In genomic region chr7:133744701-133745100, GRCm38 (mm10) we compare ENCODE assay signal across 12 mouse cellular contexts. TPM values are rescaled to one million over a fixed set of nuclear protein-coding genes. Genes with fewer than 3 reads are reported as not detected.
DNase-seq lines count a peak whose midpoint lies in the region; ATAC-seq and TF ChIP-seq lines count a peak whose summit lies in the region.
"Had no signal": no experiment of that assay in that cellular context is flagged by ENCODE, and none has a peak within 500 bp of the region (broad histone marks: within the 10 kb centered on the region; RNA-seq: fewer than 3 reads in every experiment).

No protein-coding gene starts in this region.

- TF ChIP-seq POLR2A in small intestine, adult 2 months (IDR thresholded peaks at IDR 0.05; ENCODE audit: low read depth, low read length), result no peak

- WGBS in embryonic facial prominence, embryonic 14.5 days, result 36% methylated on average over 4 of the region's 4 CpGs
- 73% methylated on average over 4 of the region's 4 CpGs for WGBS in embryonic facial prominence, embryonic 10.5 days
- 5% methylated on average over 4 of the region's 4 CpGs for WGBS in heart, embryonic 14.5 days
- 72% methylated on average over 4 of the region's 4 CpGs for WGBS in small intestine, adult 2 months

- peak; percentile 44 for ATAC-seq in embryonic facial prominence, embryonic 14.5 days (ENCODE audit: low read depth)
- ATAC-seq in heart, embryonic 14.5 days (ENCODE audit: insufficient number of reproducible peaks, insufficient read depth, low FRiP score, low read depth), result peak; percentile 81
- ATAC-seq: activated CD4-positive, CD25-positive, alpha-beta regulatory T cell, adult 4 months had no signal

- TF ChIP-seq CTCF in layer of hippocampus, adult 2 months (conservative IDR thresholded peaks at IDR 0.05), result no peak
- no peak for TF ChIP-seq CTCF in small intestine, adult 2 months (IDR thresholded peaks at IDR 0.05; ENCODE audit: extremely low read depth, insufficient read length, insufficient replicate concordance, low read depth, low read length)

- H3K4me1 ChIP-seq in embryonic facial prominence, embryonic 14.5 days (ENCODE audit: control insufficient read depth, insufficient read depth, low read length), result no peaks in the 10 kb centered on the region
- no peaks in the 10 kb centered on the region for H3K4me1 ChIP-seq in embryonic facial prominence, embryonic 10.5 days
- peaks cover 30 to 66% of the 10 kb centered on the region in 2 experiments for H3K4me1 ChIP-seq in heart, embryonic 14.5 days (ENCODE audit: control insufficient read depth in 2 of 2, insufficient read depth in 2 of 2, low read length in 2 of 2)
- no peaks in the 10 kb centered on the region for H3K4me1 ChIP-seq in small intestine, adult 2 months (ENCODE audit: control insufficient read depth, insufficient read depth, insufficient read length, low read length)

- no peaks in the 10 kb centered on the region for H3K9me3 ChIP-seq in embryonic facial prominence, embryonic 14.5 days (ENCODE audit: control insufficient read depth, low read length)
- H3K9me3 ChIP-seq in embryonic facial prominence, embryonic 10.5 days, result no peaks in the 10 kb centered on the region
- no peaks in the 10 kb centered on the region for H3K9me3 ChIP-seq in heart, embryonic 14.5 days (ENCODE audit: control insufficient read depth, low read length)
- H3K9me3 ChIP-seq: G1E; limb, embryonic 12.5 days had no signal

- H3K9ac ChIP-seq in embryonic facial prominence, embryonic 14.5 days (ENCODE audit: low read depth, low read length), result no peak overlapping the region
- peak overlapping the region; percentile 61 for H3K9ac ChIP-seq in heart, embryonic 14.5 days (ENCODE audit: low read length)
- H3K9ac ChIP-seq: limb, embryonic 12.5 days had no signal

- H3K36me3 ChIP-seq in embryonic facial prominence, embryonic 14.5 days (ENCODE audit: control insufficient read depth, insufficient read depth, low read length), result peaks cover 3% of the 10 kb centered on the region; the same call in 1 of the 2 replicates
- peaks cover 49% of the 10 kb centered on the region for H3K36me3 ChIP-seq in embryonic facial prominence, embryonic 10.5 days (replicated peaks)
- H3K36me3 ChIP-seq in heart, embryonic 14.5 days (ENCODE audit: control insufficient read depth, insufficient read depth, low read length), result peaks cover 22% of the 10 kb centered on the region
- peaks cover 35% of the 10 kb centered on the region for H3K36me3 ChIP-seq in small intestine, adult 2 months (ENCODE audit: control insufficient read depth, insufficient read depth, low read length)

- H3K4me3 ChIP-seq in embryonic facial prominence, embryonic 14.5 days (ENCODE audit: low read depth, low read length), result no peak overlapping the region
- H3K4me3 ChIP-seq in embryonic facial prominence, embryonic 10.5 days, result no peak overlapping the region
- H3K4me3 ChIP-seq in layer of hippocampus, adult 2 months, result no peak overlapping the region
- no peak overlapping the region for H3K4me3 ChIP-seq in heart, embryonic 14.5 days (ENCODE audit: control insufficient read depth in 1 of 2, insufficient read depth in 1 of 2, low read depth in 1 of 2, low read length in 2 of 2)
- H3K4me3 ChIP-seq in small intestine, adult 2 months (ENCODE audit: low read depth, low read length), result no peak overlapping the region
- H3K4me3 ChIP-seq: limb, embryonic 12.5 days had no signal

- no peaks in the 10 kb centered on the region for H3K27me3 ChIP-seq in embryonic facial prominence, embryonic 14.5 days (replicated peaks; ENCODE audit: control insufficient read depth, insufficient read depth, low read length)
- H3K27me3 ChIP-seq in embryonic facial prominence, embryonic 10.5 days (replicated peaks; ENCODE audit: low read depth, poor library complexity, severe bottlenecking), result no peaks in the 10 kb centered on the region
- no peaks in the 10 kb centered on the region for H3K27me3 ChIP-seq in heart, embryonic 14.5 days (ENCODE audit: control insufficient read depth, insufficient read depth, low read length)
- no peaks in the 10 kb centered on the region for H3K27me3 ChIP-seq in small intestine, adult 2 months (ENCODE audit: control insufficient read depth, insufficient read depth, low read length)
- H3K27me3 ChIP-seq: limb, embryonic 12.5 days had no signal

- H3K27ac ChIP-seq in embryonic facial prominence, embryonic 14.5 days (replicated peaks; ENCODE audit: low read depth, low read length), result peak overlapping the region; percentile 3; the same call in 1 of the 2 replicates
- no peak overlapping the region for H3K27ac ChIP-seq in embryonic facial prominence, embryonic 10.5 days (replicated peaks)
- peak overlapping the region; percentile 53 for H3K27ac ChIP-seq in layer of hippocampus, adult 2 months
- H3K27ac ChIP-seq in heart, embryonic 14.5 days (replicated peaks in 1 of 2; ENCODE audit: control insufficient read depth in 1 of 2, insufficient read depth in 1 of 2, low read depth in 2 of 2, low read length in 2 of 2), result peak overlapping the region; percentile 93 to 94
- H3K27ac ChIP-seq in small intestine, adult 2 months (ENCODE audit: insufficient read depth, low read depth, low read length), result 0 out of 2 replicates have a peak overlapping the region, but pooled peaks have one; percentile 15
- H3K27ac ChIP-seq: limb, embryonic 12.5 days had no signal

- DNase-seq in embryonic facial prominence, embryonic 14.5 days (ENCODE audit: low spot score), result peak; percentile 45
- no peak for DNase-seq in embryonic facial prominence, embryonic 10.5 days (ENCODE audit: low spot score)
- no peak for DNase-seq in layer of hippocampus, adult 2 months (ENCODE audit: low spot score in 2 of 2)
- no peak for DNase-seq in layer of hippocampus, postnatal 36 days
- DNase-seq in urinary bladder, postnatal 14 days (ENCODE audit: low spot score), result no peak
- no peak for DNase-seq in spleen, postnatal 14 days (ENCODE audit: low spot score in 2 of 2)

- no peak overlapping the region for H3K4me2 ChIP-seq in embryonic facial prominence, embryonic 14.5 days (ENCODE audit: low read depth, low read length)
- peak overlapping the region; percentile 47 for H3K4me2 ChIP-seq in heart, embryonic 14.5 days (ENCODE audit: low read length)
- H3K4me2 ChIP-seq: limb, embryonic 12.5 days had no signal

RNA-seq across cellular contexts. Expression of gene Fank1, which starts 32.0 kb away (rescaled TPM):
- polyA plus RNA-seq in embryonic facial prominence, embryonic 14.5 days (2014; fragmentation: Nextera tagmentation; extraction: Ambion mirVana), result 2.1 and 3.0 TPM in 2 replicates
- polyA plus RNA-seq in embryonic facial prominence, embryonic 10.5 days (2016; fragmentation: Nextera tagmentation; extraction: Ambion mirVana), result 0.36 and 0.58 TPM in 2 replicates
- 1 to 10 TPM; 2.0 to 2.5 TPM for total RNA-seq in layer of hippocampus, adult 2 months (2021)
- total RNA-seq in layer of hippocampus, postnatal 36 days (2021), result 1 to 10 TPM; 2.4 to 2.5 TPM
- polyA plus RNA-seq in heart, embryonic 14.5 days (2014; fragmentation: Nextera tagmentation; extraction: Ambion mirVana), result not detected in 2 replicates
- polyA plus RNA-seq in small intestine, adult 2 months (2012; rRNA removed), result 0.18 TPM in 1 of 2 replicates, not detected in the other
- total RNA-seq: G1E; monocyte, adult 5-6 weeks had no signal
- polyA plus RNA-seq: activated CD4-positive, CD25-positive, alpha-beta regulatory T cell, adult 4 months; G1E had no signal

RNA-seq across cellular contexts. Expression of gene Uros, which starts 34.8 kb away (rescaled TPM):
- 33.5 and 35.8 TPM in 2 replicates for polyA plus RNA-seq in embryonic facial prominence, embryonic 14.5 days (2014; fragmentation: Nextera tagmentation; extraction: Ambion mirVana)
- polyA plus RNA-seq in embryonic facial prominence, embryonic 10.5 days (2016; fragmentation: Nextera tagmentation; extraction: Ambion mirVana), result 32.2 and 32.8 TPM in 2 replicates
- 10 to 100 TPM; 17.7 to 21.3 TPM for total RNA-seq in layer of hippocampus, adult 2 months (2021)
- 10 to 100 TPM; 18.3 to 18.5 TPM for total RNA-seq in layer of hippocampus, postnatal 36 days (2021)
- polyA plus RNA-seq in heart, embryonic 14.5 days (2014; fragmentation: Nextera tagmentation; extraction: Ambion mirVana), result 33.7 and 34.8 TPM in 2 replicates
- 6.0 and 6.7 TPM in 2 replicates for polyA plus RNA-seq in small intestine, adult 2 months (2012; rRNA removed)

RNA-seq across cellular contexts. Expression of gene Bccip, which starts 35.6 kb away (rescaled TPM):
- 146 and 159 TPM in 2 replicates for polyA plus RNA-seq in embryonic facial prominence, embryonic 14.5 days (2014; fragmentation: Nextera tagmentation; extraction: Ambion mirVana)
- polyA plus RNA-seq in embryonic facial prominence, embryonic 10.5 days (2016; fragmentation: Nextera tagmentation; extraction: Ambion mirVana), result 194 and 216 TPM in 2 replicates
- 10 to 100 TPM; 68.7 to 69.9 TPM for total RNA-seq in layer of hippocampus, adult 2 months (2021)
- total RNA-seq in layer of hippocampus, postnatal 36 days (2021), result 10 to 100 TPM; 73.6 to 75.8 TPM
- polyA plus RNA-seq in heart, embryonic 14.5 days (2014; fragmentation: Nextera tagmentation; extraction: Ambion mirVana), result 72.7 and 73.3 TPM in 2 replicates
- polyA plus RNA-seq in small intestine, adult 2 months (2012; rRNA removed), result 5.6 and 7.9 TPM in 2 replicates

RNA-seq across cellular contexts. Expression of gene Dhx32, which starts 37.8 kb away (rescaled TPM):
- 29.4 and 32.2 TPM in 2 replicates for polyA plus RNA-seq in embryonic facial prominence, embryonic 14.5 days (2014; fragmentation: Nextera tagmentation; extraction: Ambion mirVana)
- polyA plus RNA-seq in embryonic facial prominence, embryonic 10.5 days (2016; fragmentation: Nextera tagmentation; extraction: Ambion mirVana), result 34.9 and 38.5 TPM in 2 replicates
- total RNA-seq in layer of hippocampus, adult 2 months (2021), result 10 to 100 TPM; 36.5 to 39.2 TPM
- total RNA-seq in layer of hippocampus, postnatal 36 days (2021), result 10 to 100 TPM; 39.1 TPM
- polyA plus RNA-seq in heart, embryonic 14.5 days (2014; fragmentation: Nextera tagmentation; extraction: Ambion mirVana), result 32.2 and 32.7 TPM in 2 replicates
- 16.0 and 29.8 TPM in 2 replicates for polyA plus RNA-seq in small intestine, adult 2 months (2012; rRNA removed)
